Mouse (Mus musculus) gastrocnemius, postnatal 14 days (tissue): ENCODE data around the gene Nudt4. TPM values are rescaled to one million over a fixed set of nuclear protein-coding genes. Genes with fewer than 3 reads are reported as not detected.

ENCODE experiments used
- DNase-seq: peaks from one replicate; pipeline ENCODE4 v3.0.0; 2021; ENCODE audit warnings: mixed read lengths
- intact Hi-C: fragments of 180-260 bp; cut with DNase I; formaldehyde crosslinking; loops from one replicate; pipeline ENCODE4 v1.15.1; 2025; ENCODE audit warnings: low total_unique reads
- long read RNA-seq, 2 experiments: library from polyadenylated mRNA; stranded (forward); transcript quantifications; one replicate each; pipeline ENCODE4 v2.0.0; 2021
- total RNA-seq, 2 experiments: library from RNA; stranded (reverse); gene quantifications; 2 replicates each; pipeline ENCODE4 v1.2.3; 2021

Nudt4 gene
- total RNA-seq = 100 to 1,000 TPM; 173 to 192 TPM
- long read RNA-seq, experiment 1, transcript Nudt4-201 (5 exons, 3,210 nt) = major isoform, 90 of 164 reads
- long read RNA-seq, experiment 1, partial matches to known transcripts = 2 of 164 reads
- long read RNA-seq, experiment 1, other reads (novel, unspliced or antisense) = 72 of 164 reads
- long read RNA-seq, experiment 2, transcript Nudt4-201 (5 exons, 3,210 nt) = major isoform, 117 of 197 reads
- long read RNA-seq, experiment 2, partial matches to known transcripts = 7 of 197 reads
- long read RNA-seq, experiment 2, other reads (novel, unspliced or antisense) = 73 of 197 reads

DNA sequence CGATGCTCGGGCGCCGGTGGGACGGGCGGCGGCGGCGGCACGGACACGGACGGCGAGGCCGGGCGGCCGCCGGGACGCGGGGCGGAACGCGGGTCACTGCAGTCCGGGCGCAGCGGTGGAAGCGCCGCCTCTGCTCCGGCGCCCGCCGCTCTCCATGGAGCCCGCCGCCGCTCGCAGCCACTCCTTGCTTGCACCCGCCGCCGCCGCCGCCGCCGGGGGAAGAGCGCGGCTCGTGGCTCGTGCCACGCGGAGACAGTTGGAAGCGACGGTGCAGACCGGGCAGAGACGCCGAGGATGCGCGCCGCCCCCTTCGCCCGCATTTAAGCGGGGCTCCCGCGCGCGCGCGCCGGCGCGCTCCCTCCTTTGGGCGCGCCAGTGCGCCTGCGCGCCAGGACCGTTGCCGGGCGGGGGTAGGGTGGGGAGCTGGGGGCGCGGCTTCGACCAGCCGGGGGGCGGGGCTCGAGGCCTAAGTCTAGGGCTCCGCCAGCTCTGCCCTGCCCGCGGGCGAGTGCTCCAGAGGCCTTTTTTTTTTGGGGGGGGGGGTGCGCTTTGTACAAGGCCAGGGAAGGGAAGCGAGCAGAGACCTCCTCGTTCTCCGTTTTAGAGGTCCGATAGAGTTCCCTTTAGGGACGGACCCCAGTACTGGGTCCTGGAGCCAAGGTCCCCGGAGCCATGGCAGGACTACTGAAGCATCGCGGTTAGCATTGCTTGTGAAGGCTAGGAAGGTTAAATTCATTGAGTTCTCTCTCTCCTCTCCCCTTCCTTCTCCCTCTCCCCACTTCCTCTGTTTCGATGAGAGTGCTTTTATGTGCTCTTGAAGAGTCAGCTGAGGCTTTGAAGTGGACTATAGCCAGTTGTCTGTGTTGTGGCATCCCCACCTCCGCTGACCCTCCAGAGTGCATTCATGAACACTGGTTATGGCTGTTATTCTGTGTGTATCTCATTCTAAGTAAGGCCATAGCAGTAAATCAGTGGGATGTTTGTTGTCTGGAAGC is at the start of gene Nudt4:
Gene Nudt4, minus strand, starts transcription at position 296 of the 995 bp plus-strand sequence.
- peak; percentile 92 for DNase-seq

DNA sequence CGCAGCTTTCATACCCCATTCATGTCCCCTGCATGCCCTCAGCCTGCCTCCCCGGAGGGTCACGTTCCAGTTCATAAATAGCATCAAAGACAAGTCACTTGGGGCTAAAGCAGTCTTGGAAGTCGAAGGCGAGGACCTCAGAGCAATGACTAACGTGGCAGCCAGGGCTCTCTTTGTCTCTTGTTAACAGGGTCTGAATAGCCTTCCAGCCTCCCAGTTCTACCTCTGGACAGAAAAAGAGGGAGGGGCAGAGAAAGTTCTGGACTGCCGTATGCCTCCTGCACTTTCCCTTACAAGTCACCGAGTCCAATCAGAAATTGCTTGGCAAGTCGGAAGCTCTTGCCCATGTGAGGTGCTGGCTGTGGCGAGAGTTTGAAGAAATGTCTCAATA is 47.4 kb upstream of the Nudt4 start:
- intact Hi-C loops = no loop called here

More for the DNA sequence above, at the start of gene Nudt4:
- intact Hi-C loops = loop anchor here (10.0 kb wide), 1 partner anchor 101 kb away; no protein-coding TSS in a partner anchor

DNA sequence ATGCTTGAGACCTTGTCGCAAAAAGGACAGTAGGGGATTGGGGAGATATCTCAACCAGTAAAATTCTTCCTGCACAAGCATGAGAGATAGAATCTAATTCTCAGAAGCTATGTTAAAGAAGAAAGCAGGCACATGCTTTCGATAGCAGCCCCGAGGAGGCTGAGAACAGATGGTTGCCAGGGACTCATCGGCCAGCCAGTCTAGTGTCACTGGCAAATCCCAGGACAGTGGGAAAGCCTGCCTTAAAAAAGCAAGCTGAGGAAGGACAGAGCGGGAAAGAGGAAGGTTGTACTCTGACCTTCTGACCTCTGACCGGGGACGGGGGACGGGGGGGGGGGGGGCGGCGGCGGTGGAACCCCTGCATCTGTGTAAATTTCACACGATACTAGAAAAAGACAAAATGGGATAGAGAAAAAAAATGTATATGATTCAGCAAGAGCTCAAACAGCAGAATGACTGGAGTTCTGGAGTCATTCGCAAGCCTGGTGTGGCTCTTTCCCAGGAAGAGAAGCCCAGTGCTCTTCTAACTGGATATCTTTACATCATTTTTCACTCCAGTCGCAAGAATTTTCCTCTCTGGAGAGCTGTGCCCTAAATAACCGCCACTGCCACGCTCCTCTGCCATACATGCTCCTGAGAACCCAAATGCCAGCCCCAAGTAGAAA is 46.9 kb upstream of the Nudt4 start:
- no peak for DNase-seq
- intact Hi-C loops = no loop called here

More for the DNA sequence above, 47.4 kb upstream of the Nudt4 start:
- DNase-seq = no peak

DNA sequence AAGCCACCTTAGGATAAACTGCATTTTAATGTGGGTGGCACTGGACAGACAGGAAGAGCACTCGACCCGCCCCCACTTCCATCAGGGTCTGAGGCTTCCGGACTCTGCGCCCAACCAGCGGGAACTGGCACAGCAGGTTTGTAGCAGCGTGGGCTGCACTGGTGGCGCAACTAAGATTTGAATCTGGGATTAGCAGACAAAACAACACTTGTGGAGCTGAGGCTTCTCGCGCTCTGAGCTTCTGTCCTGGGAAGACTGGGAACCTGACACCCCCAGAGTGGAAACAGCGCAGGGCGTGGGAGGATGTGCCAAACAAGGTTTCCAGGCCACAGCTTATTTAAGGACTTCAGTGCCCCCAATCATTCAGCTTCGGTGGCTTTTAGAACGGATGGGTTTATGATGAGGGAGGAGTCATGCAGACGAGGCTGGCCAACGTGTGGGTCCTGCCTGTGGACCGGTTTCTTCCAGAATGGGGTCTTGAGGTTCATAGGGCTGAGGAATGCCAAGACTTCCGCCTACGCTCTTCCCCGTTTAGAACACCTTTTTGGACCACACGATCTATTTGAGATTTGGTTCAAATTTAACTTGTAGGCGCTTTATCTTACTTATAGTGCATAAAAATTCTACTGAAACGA is 41.1 kb upstream of the Nudt4 start:
- intact Hi-C loops = no loop called here
- peak; percentile 9 for DNase-seq

DNA sequence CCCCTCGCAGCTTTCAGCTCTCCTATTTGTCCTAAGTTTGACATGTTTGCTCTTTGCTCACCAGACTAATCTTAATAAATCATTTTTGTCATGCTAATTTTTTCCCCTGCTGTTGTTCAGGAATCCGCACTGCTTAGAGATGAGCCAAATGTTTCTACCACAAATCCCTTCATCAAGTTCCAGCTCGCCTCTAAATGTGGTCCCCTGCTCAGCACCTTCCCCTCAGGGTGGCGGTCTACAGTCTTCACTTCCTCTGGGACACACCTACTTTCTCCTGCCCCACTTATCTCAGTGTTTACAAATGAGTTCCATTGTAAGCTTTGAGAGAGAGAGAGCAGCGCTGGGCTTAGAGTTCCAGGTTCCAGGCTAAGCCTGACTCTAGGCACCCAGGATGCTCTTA is 36.6 kb upstream of the Nudt4 start:
- intact Hi-C loops = no loop called here
- no peak for DNase-seq

DNA sequence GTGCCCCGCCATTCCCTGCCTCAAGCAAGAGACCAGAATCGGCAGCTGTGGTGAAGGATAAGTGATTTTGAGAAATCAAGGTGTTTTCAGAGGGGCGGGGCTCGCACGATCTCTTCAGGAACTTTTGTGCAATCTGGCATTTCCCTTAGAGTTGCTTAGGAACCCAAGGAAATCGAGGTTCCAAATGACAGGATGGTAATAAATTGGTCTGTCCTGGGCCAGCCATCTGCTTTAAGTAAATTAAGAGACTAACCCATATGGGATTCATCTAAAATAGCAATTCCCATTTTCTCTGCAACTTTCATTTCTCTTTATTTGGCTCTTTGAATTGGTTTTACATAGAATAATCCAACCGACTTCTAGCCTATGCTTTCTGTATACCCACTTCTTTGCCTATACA is 35.8 kb upstream of the Nudt4 start:
- intact Hi-C loops = no loop called here
- DNase-seq = no peak

DNA sequence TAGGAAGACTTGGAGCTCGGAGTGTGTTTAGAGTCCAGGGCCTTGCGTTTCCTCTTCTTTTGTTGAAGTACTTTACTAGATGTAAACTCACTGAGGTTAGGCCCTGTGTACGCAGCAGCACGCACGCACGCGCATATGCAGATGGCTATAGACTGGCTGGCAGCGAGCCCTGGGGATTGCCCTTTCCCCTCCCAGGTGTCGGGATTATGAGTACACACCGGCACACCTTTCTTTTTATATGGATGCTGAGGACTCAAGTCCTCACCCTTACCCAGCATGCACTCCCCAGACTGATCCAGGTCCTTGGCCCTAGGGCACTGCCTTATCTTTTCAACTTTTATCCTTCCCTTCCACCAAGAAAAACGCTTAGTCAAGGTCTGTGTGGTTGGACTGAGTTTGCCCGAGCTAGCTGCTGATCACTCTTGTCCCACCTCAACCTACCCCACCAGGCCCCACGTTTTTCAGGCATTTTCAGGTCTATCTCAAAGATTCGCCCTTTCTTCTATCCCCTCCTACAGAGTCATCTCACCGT is 34.2 kb upstream of the Nudt4 start:
- intact Hi-C loops = no loop called here

DNA sequence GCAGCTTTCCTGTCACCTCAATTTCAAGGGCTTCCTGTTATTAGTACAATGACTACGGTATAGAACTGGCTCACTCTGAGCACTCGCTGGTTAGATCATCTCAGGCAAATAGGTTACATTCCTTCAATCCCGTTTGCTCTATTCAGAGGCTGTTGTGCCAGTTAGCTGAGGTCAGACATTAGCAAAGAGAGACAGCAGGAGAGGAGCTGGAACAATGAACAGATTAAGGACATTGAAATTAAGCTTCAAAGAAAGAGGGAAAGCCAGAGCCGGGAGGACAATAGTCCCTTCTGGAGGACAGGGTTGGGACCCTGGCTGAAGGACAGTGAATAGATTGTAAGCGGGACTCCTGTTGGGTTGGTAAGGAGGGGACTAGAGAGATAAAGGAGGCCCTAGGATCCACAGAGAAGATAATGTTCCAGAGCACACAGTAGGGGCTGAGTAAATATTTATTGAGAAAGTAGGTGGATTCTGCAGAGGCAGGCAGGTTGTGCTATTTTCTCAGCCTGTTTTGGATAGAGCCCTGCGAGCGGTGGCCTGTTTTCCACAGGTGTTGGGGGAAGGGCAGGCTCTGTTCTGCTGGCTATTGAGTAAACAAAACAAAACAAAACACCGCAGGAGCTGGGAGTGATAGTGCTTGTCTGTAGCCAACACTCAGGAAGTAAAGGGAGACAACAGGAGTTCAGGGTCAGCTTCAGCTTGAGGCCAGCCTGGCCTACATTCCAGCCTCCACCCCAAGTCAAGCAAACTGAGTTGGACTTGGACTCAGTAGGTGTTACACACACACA is 32.1 kb upstream of the Nudt4 start:
- intact Hi-C loops = no loop called here
- DNase-seq = no peak

More for the DNA sequence above, 34.2 kb upstream of the Nudt4 start:
- DNase-seq = no peak

DNA sequence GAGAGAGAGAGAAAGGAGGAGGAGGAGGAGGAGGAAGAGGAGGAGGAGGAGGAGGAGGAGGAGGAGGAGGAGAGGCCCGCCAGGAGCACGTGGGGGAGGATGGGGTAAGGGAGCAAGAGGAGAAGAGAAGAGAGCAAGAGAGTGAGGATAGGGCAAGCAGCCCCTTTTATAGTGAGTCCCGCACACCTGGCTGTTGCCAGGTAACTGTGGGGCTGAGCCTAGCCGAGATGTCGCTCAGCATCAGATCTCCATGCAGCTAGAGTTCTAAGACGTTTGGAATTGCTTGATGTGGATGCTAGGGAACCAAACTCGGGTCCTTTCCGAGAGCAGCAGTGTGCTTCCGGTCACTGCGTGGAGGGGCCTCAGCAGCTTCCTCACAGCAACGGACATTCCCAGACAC is 30.5 kb upstream of the Nudt4 start:
- intact Hi-C loops = no loop called here

DNA sequence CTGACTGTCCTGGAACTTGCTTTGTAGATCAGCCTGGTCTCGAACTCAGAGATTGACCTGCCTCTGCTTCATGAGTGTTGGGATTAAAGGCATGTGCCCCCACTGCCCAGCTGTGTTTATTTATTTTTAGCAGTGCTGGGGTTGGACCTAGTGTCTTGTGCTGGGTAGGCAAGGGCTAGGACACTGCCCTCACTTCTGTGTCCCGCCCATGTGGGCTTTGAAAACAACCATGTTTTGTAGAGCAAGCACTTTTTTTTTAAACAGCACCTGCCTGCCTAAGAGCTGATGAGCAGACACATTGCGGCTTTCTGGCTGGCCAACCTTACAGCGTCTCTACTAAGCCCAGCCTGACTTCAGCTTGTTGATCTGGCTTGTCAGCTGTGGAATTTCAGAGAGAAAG is 27.3 kb upstream of the Nudt4 start:
- intact Hi-C loops = no loop called here

More for the DNA sequence above, 30.5 kb upstream of the Nudt4 start:
- no peak for DNase-seq

DNA sequence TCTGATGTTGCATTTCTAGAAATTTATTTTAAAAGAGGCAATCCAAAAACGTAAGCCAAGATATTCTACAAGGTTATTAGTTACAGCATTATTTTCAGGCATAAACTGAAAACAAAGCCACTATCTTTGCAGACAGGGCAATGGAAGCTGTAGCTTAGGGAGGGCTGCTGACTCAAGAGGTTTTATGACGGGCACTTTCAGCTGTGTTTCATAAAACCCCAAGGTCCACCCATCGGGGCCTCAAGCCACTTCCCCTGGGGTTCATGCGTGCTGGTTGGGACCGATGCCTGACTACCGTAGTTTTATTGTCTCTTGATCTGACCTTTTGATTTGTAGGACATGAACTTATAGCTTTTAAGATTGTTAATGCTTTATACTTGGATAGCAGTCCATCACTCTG is 26.2 kb upstream of the Nudt4 start:
- intact Hi-C loops = no loop called here

More for the DNA sequence above, 27.3 kb upstream of the Nudt4 start:
- no peak for DNase-seq

DNA sequence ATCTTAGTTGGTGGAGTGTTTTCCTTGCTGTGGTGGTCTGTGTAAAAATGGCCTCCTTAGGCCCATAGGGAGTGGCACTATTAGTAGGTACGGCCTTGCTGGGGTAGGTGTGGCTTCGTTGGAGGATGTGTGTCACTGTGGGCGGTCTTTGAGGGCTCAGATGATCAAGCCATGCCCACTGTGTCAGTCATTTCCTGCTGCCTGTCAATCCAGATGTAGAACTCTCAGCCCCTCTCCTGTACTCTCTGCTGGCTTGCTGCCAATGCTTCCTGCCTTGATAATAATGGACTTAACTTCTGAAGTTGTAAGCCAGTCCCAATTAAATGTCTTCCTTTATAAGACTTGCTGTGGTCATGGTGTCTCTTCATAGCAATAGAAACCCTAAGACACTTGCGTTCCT is 25.2 kb upstream of the Nudt4 start:
- DNase-seq = no peak
- intact Hi-C loops = no loop called here

More for the DNA sequence above, 26.2 kb upstream of the Nudt4 start:
- DNase-seq = no peak

DNA sequence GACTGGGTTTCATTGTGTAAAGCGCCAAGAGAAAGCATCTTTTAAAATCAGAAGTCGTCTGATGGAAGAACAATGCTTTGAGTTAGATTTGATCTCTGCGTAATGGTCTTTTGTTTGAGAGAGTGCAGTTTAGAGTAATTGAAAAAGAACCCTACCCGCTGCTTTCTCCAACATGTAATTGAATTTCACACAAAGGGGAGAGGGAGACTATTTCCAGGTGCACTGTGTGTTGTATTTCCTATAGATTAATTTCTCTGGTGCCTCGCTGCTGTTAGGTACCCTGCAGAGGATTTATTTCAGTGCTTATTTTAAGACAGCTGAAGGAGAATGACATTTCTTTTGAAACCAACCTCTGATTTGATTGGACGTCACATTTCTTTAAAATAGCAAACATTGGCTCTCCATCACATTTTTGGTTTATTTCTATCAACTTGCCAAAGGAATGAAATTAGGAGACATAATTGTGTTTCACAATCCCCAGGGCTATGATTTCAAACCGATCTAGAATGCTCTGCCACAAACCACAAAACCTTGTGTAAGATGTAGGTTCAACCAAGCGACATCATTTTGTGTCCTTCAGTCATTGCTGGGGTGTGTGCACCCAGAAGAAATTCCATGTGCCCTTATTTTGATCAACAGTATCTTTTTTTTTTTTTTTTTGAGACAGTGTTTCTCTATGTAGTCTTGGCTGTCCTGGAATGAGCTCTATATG is 23.7 kb upstream of the Nudt4 start:
- DNase-seq = no peak
- intact Hi-C loops = no loop called here

DNA sequence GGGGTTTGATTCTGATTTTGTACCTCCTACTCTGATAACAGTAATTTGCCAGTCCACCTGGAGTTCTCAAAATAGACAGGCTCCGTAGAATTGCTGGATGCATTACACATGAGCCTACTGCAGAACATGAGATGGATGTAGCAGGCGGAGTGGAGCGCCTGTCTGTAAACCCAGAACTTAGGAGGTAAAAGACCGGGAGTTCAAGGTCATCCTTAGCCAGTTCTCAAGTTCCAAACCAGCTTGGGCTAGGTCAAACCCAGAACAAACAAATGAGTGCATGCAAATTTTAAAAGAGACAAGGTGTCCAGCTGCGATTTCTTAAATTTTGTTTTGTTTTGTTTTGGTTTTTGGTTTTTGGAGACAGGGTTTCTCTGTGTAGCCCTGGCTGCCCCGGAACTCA is 21.6 kb upstream of the Nudt4 start:
- DNase-seq = no peak
- intact Hi-C loops = no loop called here

DNA sequence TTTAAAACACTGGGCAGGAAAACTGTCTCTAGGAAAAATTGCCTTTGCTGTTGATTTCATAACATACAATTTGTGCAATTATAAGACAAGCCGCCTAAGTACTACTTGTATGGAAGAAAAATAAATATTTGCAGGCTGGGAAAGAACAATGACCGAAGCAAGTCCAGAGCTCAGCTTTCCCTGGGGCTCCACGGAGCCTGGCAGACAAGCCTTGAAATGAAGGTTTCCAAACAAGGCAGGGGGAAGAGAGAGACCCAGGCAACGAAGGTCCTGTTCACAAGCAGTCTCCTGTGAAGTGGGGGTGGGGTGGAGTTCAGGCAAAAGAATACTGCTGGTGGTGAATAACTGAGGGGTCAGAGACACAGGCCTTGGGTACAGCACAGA is 13.6 kb upstream of the Nudt4 start:
- intact Hi-C loops = loop anchor here (5.0 kb wide), 1 partner anchor 45 kb away; no protein-coding TSS in a partner anchor
- no peak for DNase-seq

DNA sequence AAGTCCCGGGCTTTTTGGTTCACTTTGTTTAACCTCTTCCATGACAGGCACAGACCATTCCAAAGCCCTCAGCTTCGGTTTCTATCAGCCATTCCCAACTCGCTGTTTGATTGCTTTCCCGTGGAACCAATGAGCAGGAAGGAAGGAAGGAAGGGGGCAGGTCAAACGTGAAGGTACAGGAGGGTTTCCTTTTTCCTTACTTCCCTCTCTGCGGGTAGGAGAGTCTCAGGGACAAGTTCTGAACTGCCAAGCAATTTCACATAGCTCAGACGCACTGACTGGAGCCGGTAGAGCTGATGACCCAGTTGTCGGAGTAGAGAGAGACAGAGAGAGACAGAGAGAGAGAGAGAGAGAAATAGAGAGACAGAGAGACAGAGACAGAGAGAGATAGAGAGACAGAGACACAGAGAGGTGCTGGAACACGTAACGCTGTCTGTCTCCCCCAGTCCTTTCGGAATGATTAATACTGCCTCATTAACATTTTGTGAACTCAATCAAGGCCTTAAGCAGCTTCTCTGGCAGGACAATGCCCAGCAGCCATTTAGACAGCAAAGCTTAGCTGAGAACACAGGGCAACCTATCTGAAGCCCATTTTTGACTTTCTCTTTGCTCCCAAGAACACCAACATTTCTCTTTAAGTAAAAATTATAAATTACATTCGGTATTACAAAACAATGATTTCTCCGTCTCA is 13.1 kb upstream of the Nudt4 start:
- intact Hi-C loops = loop anchor here (5.0 kb wide), 1 partner anchor 45 kb away; no protein-coding TSS in a partner anchor
- no peak for DNase-seq

DNA sequence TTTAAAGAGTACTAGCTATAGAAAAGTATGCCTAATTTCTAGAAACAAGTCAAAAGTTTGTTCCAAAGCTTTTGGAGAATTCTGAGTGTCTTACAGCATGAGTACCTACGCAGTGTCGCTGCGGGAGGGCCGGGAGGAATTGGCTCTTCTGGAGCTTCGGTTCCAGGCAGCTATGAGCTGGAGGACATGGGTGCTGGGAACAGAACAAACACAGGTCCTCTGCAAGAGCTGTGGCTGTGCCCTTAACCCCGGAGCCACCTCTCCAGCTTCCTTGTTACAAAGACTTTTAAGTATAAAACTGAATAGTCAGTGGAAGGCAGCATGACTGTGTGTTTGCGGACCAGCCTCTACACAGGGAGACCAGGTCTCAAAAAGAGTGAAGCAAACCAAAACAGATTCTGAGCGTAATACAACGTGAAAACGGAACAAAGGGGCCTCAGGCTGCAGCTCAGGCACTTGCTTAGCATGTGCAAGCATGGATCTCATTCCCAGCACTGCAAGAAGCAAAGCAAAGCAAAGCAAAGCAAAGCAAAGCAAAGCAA is 12.0 kb upstream of the Nudt4 start:
- intact Hi-C loops = loop anchor here (5.0 kb wide), 1 partner anchor 46 kb away; no protein-coding TSS in a partner anchor

More for the DNA sequence above, 12.0 kb upstream of the Nudt4 start:
- no peak for DNase-seq
